Mouse (Mus musculus) gastrocnemius, postnatal 25 days (tissue): ENCODE data around the gene Wdr6. TPM values are rescaled to one million over a fixed set of nuclear protein-coding genes. Genes with fewer than 3 reads are reported as not detected.
"Not testable (repeated sequence)": the region's sequence is repeated elsewhere in the genome, so short reads cannot be mapped to it uniquely, and the experiment has no call there.

ENCODE experiments used
- DNase-seq: peaks from one replicate; pipeline ENCODE4 v3.0.0; 2022
- long read RNA-seq, 2 experiments: library from polyadenylated mRNA; stranded (forward); transcript quantifications; one replicate each; pipeline ENCODE4 v2.0.0; 2021
- total RNA-seq, 2 experiments: library from RNA; stranded (reverse); gene quantifications; 1 replicate in 1 of 2; 2 replicates in 1 of 2; pipeline ENCODE4 v1.2.3; 2021

The Wdr6 gene
- total RNA-seq: 1 to 10 TPM; 5.2 to 5.3 TPM
- long read RNA-seq, experiment 1, full-length matches to known transcripts: 1 of 3 reads
- long read RNA-seq, experiment 1, partial matches to known transcripts: 2 of 3 reads
- long read RNA-seq, experiment 1, other reads (novel, unspliced or antisense): 0 of 3 reads
- long read RNA-seq, experiment 2, full-length matches to known transcripts: 4 of 11 reads
- long read RNA-seq, experiment 2, partial matches to known transcripts: 7 of 11 reads
- long read RNA-seq, experiment 2, other reads (novel, unspliced or antisense): 0 of 11 reads

DNA sequence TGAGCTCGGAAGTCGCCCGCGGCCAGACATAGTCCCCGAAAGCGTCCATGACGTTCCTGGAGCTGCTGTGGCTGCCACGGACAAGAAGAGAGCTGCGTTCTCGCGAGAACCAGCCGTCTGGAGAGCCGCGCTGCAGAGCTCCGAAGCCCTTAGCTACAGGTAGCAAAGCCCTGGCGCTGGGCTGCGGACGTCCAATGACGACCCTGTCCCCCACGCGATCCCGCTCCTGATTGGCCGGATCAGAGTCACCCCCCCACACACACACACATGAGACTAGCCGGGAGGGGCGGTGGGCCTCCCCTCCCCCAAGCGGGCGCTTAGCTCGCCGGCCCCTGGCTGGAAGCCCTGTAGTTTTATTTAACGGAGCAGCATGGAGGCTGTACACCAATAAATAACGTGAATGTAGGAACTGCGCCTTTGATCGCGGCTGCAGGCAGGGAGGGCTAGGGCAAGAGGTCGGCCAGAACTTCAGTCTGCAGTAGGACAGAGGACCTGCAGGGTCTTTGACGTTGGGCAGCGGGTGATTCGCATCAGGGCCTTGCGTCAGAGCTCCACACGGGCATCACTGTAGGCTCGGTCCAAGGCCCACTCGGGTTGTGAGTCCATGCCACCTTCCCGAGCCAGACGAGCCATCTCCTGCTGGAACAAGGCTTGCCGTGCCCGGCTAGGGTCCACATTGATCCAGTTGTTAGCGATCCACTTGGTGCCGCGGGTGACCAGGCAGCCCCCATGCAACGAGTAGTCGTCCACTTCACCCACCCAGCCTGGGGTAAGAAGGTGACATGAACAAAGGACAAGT, at the start of gene Wdr6:
TSS of gene Wdr6 (minus strand) at position 195 of the 799 bp plus-strand sequence.
- peak; percentile 94 for DNase-seq

DNA sequence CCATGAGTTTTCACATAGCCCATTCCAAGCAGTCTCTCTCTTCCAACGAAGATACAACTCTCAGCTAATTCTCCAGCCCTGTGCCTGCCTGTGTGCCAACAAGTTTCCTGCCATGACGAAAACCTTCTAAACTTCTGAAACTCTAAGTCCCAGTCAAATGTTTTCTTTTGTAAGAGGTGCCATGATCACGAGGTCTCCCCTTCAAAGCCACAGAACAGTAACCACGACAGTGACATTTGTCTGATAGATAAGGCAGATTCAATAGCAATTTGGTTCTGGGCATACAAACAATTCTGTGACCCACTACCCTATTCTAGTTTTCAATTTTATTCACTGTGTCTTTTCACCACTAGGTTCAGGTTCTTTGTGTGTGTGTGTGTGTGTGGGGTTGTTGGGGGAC, 49.6 kb upstream of the Wdr6 start:
- DNase-seq: no peak

- DNase-seq: no peak
These were observed 48.0 kb upstream of the Wdr6 start for GRCm38 (mm10) chr9:108626498-108626897.

- no peak for DNase-seq
These were observed 38.8 kb upstream of the Wdr6 start for GRCm38 (mm10) chr9:108617301-108617700.

- no peak for DNase-seq
These were observed 32.9 kb upstream of the Wdr6 start for GRCm38 (mm10) chr9:108611488-108611887.

GRCm38 (mm10) chr9:108608889-108609288, 30.4 kb upstream of the Wdr6 start:
- DNase-seq: no peak

DNA sequence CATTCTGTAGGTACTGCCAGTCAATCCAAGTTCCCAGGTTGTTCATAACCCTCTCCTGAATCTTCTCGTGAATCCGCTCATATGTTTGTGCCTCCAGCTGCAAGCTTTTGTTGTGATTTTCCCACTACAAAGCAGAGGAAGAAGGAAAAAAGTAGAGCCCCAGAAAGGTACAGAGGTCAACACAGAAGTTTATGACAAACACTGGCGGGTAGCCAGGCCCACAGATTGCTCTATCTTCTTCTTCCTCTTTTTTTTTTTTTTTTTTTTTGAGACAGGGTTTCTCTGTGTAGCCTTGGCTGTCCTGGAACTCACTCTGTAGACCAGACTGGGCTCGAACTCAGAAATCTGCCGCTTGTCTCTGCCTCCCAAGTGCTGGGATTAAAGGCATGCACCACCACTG, 29.4 kb upstream of the Wdr6 start:
- DNase-seq: not testable (repeated sequence)

GRCm38 (mm10) chr9:108601986-108602385, 23.4 kb upstream of the Wdr6 start:
- no peak for DNase-seq

- DNase-seq: no peak
These were observed 21.5 kb upstream of the Wdr6 start for GRCm38 (mm10) chr9:108600011-108600410.

GRCm38 (mm10) chr9:108599021-108599566, 20.6 kb upstream of the Wdr6 start:
- DNase-seq: no peak

GRCm38 (mm10) chr9:108596998-108597764, 18.6 kb upstream of the Wdr6 start, which contains the start of gene P4htm:
Gene P4htm, minus strand, starts transcription at chr9:108597667.
- peak; percentile 62 for DNase-seq

- DNase-seq: no peak
These were observed 15.8 kb upstream of the Wdr6 start for GRCm38 (mm10) chr9:108594354-108594753.

DNA sequence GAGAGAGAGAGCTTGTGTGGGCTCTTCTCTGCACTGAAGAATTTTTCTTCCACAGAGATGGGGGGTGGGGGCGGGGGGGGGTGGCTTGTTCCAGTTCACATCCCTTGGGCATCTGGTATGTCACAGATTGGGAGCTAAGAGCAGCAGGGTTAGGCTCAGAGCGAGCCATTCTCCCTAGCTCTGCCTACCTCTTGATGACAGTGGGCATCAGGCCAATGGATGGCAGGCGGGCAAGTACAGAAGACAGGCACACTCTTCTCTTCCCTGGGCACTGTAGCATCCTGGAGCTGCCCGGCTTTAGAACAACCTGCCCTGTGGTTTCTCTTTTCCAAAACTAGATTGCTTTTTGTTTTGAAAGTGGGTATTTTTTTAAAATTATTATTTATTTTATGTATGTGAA, 12.9 kb upstream of the Wdr6 start:
- no peak for DNase-seq

DNA sequence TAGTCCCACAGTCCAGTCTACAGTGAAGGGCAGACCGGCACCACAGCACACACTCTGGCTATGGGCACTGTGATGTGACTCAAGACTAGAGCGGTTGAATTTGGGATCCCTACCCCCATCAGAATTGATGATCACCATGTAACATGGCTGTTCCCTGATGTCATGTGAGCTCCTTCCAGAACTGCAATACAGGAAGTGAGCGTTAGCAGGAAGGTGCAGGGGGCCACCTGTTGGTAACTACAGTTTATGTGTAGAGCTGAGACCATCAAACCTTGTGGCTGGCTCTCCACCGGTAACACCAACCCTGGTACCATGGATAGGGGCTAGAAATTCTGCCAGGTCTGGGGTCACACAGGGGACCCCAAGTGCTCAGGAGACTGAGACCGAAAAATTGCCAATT, 10.7 kb upstream of the Wdr6 start:
- no peak for DNase-seq

DNA sequence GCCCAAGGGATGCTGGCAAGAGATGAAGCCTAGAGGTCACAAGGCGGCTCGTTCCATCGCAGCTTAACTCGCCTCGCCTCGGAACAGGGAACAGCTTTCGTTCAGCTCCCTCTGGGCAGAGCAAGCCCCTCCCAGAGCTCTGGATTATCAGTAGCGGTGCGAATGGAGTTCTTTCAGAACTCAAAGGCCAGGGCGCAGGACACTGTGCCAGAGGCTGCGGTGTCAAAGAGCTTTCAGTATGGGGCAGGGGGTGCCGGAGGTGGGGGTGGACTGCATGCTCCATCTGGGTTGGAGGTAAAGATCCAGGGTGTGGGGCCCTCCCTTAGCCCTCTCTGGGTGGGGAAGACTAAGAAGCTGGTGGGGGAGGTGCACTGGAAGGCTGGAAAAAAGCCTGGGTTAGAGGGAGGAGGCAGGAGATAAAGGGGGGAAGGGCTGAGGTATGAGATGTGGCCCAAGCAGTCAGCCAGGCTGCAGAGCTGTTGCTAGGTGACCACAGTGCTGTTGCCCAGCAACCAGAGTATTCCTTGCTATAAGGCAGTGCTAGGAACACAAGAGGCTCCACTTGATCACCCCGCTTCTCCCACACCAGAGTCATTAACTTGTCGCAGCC, 9.1 kb upstream of the Wdr6 start:
- DNase-seq: peak; percentile 57

DNA sequence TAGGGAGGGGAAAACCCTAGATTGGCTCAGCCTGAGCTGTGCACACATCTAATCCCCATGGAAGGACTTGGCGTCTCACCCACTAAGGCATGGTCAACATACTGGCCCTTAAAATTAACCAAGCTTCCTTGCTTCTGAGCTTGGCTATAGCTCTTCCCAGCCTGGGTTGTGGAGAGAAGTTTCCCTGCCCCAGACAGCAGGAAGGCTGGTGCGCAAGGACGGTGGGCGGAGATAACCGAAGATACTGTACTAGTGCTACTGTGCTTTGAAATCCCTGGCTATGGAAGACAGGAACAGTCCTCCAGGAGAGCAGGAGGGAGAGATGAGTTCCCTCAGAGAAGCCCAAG, 778 bp upstream of the Wdr6 start:
- no peak for DNase-seq

- DNase-seq: no peak
These were observed 500 bp downstream of the Wdr6 start for GRCm38 (mm10) chr9:108577934-108578544.

DNA sequence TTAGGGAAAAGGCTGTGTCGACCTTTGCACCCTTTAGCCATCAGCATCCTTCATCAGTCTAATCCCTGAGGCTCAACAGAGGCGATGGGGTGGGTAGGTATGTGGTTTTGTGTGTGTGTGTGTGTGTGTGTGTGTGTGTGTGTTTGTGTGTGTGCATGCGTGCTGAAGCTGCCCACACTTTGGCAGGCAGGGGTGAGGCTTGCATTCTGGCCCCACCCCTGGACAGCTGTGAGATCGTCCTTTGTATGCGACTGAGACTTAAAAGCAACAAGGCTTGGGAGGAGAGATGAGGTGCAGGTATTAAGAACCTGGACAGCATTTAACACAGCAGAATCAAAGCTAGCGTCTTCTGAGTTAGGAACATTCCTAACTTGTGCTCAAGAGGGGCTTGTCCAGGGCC, 1.5 kb downstream of the Wdr6 start:
- DNase-seq: no peak

DNA sequence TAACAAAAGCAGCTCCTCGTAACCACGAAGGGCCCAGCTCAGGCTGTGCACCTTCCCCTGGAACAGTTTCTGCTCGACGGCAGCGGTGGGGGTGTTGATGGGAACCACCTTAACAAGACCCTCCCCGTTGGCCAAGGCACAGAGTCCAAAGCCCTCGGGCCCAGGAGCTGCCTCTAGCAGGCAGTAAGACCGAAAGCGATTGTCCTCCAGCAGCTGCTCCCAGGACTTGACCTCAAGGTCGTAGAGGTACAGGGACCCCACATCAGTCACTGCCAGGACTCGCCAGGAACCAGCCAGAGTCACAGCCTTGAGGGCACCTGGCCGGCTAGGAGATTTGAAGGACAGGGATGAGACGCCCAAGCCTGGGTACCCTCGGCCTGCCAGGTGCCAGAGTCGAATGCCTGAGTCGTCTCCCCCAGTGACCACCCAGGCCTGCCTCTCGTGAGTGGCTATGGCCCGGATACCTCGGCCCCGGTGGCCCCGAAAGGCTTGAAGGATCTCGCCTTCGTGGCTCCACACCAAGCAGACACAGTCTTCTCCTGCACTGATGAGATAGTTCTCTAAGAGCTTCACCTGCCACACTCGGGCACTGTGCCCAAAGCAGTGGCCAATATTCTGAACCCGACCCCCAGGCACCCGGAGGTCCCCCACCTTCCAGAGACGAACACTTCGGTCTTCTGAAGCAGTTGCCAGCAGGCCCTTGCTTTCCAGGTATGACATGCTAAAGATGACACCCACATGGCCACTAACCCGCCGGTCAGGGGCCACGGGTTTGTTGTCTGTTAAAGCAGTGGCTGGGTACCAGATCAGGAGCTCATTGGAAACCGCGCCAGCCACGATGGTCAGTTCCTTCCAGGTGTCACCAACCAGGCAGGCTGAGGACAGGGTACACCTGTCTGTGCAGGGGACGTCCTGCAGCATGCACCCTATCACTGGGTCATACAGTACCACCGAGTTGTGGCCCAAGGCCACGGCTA, 2.9 kb downstream of the Wdr6 start:
- no peak for DNase-seq

GRCm38 (mm10) chr9:108574921-108575320, 3.6 kb downstream of the Wdr6 start:
- DNase-seq: no peak
